Mouse (Mus musculus) CH12F3 (cell line): ENCODE results near the gene Gm815.

ENCODE experiments used
- in situ Hi-C: fragments of 300-500 bp; cut with MboI; formaldehyde crosslinking; loops from 2 replicates; pipeline ENCODE4 v1.14.3; 2020; ENCODE audit warnings: low sequenced_read_pairs

Gm815 gene

DNA sequence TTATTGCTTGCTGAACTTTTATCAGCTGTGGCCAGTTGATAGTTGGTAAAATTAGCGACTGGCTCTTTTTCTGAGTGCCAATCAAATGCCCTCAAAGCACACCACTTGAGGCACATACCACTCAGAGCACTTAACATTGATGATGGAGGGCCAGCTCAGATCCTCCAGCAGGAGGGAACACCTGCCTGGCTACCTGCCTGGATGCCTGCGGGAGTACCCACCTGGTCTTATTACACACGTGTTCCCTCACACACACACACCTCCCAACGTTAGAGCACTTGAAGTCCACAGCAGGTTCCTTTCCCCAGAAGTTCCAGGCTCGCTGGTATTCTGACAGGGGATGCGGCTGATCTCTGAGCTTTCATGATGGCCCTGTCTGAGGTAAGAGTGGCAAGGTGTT is at the start of gene Gm815:
Gm815 (plus strand) TSS at position 266 of the 400 bp plus-strand sequence.
- in situ Hi-C loops: no loop called here

DNA sequence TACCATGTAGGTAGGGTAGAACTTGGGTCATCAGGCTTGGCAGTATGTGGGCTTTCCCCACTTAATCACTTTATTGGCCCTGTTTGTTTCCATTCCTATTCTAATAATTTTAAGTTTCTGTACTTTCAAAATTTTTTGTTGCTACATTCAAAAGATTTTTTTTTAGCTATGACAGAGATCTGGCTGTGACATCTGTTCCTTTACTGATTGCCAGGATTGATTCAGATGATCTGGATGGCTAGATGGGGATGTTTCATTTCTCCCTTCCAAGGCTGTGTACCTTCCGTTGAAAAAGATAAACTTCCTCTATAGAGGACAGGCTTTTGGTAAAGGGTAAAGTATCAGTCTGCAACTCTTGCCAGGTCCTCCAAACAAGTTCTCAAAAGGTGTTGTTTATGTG is 48.1 kb upstream of the Gm815 start:
- in situ Hi-C loops: no loop called here

DNA sequence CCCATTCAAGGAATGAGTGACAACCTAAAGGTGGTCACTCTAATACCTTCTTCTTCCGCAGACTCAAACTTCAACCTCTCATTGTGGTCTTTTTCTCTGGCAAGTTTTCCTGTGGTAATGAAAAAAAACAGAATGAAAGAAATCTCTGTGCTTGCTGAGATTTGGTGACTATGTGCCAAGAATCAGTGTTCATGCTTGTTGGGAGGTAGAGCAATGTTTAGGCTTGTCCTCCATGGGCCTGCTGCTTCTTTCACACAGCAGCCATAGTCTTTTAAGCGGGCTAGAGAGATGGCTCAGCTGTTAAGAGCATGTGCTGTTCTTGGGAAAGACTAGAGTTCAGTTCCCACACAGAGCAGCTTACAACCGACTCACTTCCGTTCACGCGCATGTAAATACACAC is 41.8 kb upstream of the Gm815 start:
- in situ Hi-C loops: no loop called here

DNA sequence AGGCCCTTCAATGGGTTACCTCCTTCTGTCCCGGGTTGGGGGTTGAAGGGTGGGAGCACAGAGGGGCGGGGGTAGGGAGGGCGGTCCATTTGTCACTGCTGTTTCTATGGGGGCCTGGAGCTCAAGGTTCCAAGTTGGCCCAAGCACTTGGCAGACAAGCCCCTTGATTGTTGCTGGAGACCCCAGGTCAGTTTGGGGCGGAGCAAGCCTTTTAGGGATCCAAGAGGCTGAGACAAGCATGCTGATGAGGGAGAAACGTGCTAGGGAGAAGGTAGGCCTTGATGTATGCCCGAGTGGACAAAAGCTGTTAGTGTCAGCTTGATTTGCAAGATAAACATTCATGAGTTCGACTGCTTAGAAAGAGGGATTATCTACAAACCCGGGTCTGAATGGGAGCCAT is 40.9 kb upstream of the Gm815 start:
- in situ Hi-C loops: no loop called here

DNA sequence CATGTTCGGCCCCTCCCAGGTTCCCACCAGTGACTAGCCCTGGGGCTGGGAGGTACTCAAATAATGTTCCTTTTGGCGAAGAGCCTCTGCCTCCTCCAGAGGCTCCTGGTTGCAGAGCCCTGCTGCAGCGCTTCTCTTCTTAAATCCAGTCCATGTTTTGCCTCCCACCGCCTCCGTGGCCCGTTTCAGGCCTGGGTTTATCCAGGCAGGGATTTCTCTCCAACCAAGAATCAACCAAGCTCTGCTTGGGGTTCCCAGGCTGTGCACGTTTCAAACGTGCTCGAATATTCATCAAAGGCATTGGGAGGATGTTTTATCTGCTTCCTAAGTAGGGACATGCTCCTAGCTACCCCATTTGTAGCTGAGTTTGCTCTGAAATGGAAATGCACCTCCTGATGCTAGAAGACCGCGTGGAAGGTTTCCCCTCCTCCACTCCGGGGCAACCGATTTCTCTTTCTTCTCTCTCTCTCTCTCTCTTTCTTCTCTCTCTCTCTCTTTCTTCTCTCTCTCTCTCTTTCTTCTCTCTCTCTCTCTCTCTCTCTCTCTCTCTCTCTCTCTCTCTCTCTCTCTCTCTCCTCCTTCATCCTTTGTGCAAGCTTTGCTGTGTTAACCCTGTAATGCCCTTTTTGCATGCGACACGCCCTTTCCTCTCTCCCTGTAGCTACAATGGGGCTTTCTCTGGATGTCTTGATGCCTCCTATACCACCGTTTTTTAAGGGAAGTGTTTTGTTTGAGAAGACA is 40.2 kb upstream of the Gm815 start:
- in situ Hi-C loops: no loop called here

DNA sequence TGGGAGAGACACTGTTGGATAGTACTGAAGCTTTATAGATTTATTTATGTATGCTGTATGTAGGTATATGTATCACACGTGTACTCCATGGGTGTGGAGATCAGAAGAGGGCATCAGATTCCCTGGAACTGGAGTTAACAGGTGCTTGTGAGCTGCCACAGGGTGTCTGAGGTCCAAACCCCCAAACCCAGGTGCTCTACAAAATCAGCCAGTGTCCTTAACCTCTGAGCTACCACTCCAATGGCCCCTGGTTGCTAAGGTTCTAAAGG is 39.7 kb upstream of the Gm815 start:
- in situ Hi-C loops: no loop called here

DNA sequence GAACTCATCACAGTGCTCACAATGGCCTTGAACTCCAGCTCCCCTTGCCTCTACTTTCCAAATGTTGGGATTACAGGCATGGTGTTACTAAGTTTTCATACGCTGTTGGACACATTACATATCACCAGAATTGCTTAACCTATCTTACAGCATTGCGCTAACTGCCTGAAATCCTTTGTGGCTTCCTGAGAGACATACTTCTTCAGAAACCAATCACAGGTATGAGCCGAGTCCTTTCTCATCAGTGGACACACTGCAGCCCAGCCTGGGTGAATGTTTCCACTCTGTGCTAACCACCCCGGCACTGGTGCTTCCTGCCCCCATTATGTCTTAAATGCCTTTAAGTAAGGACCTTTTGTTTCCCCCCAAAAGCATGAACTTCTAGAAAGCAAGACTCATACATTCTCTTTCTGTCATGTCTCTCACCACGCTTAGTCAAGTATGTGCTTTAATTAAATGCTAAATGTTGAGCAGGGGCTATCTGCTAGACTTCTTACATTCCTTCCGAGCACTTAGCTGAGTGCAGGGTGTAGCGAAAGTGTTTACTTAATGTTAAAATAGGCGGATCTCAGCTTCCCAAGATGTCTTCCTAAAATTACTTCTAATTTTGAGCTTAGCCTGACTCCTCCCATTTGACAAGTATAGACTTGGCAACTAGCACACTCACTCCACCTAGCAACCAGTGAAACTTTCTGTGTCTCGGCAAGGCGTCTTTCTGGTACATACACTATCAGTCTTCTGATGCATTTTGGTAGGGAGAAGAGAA is 34.5 kb upstream of the Gm815 start:
- in situ Hi-C loops: no loop called here

DNA sequence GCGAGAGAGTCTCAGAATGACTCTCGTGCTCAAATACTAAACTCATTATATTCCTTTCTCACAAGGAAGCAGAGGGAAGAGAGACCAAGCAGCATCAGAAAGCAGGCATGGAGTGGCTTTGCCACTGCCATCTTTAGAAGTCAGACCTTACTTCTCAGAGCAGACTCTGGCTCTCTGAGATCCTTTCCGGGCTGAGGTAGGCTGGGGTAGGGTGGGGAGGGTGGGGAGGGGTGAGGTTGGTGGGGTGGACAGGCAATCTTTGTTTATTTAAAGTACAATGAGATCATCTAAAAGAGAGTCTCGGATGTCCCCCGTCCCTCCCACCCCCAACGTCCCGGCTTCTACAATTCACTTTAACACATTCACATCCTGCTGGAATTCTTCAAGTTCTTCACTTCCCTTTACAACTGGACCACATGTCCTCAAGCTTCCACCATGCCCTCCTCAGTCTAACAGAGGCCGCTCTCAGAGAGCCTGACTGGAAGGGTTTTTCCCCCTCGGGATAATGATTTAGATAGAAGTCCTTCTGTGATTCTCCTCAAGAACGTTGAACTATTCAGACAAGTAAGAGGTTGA is 33.3 kb upstream of the Gm815 start:
- in situ Hi-C loops: no loop called here

DNA sequence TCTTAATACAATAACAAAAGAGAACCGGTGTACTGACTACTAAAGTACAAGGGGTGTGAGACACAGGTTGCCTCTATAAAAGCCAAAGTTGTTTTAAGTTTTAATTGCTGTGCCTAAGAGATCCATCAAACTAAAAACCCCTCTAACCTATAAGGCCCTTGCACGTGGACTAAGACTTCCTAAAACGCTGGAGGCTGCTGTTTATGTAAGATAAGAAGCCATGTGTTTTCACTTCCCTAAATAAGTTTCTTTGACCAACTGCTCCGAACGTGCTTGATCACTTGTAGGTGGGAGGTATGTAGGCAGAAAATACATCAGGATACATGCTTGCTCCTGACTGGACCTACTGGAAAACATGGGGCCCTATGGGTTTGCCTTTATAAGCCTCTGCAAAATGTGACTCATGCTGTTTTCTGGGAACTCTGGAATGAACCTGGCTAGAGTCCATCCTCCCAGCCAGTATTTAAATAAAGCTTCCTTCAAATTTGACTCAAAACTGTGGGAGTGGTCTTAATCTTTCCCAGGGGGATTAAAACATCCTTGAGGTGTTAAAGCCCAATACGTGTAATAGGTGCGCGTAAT is 31.9 kb upstream of the Gm815 start:
- in situ Hi-C loops: no loop called here

DNA sequence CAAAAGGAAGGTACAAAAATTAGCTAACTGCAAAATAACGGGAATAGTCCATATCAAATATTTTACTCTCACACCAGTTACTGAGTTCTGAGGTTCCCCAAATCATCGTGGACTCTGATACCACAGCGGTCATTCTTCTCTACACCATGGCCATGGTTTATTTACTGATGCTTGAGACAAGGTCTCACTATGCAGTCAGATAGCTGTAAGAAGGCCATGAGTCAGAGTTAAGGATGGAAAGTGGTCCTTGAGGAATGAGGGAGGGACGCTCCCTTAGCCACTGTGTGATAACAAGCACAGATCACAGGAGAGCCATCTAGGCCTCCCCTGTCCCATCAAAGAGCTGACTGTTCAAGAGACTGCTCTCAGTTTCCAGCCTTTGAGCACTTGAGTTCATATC is 31.0 kb upstream of the Gm815 start:
- in situ Hi-C loops: no loop called here

DNA sequence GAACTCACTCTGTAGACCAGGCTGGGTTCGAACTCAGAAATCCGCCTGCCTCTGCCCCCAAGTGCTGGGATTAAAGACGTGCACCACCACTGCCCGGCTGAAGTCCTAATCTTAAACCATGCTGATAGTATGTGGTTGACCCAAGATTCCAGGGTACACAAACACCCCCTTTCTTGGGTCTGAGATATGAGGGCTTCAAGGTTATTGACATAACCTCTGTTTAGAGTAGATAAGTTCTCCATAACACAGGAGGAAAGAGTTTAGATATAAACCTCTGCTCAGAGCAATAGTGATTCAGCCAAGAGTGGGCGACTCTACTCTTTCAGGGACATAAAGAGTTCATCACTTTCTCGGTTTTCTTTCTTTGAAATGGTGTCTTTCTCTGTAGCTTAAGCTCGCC is 30.5 kb upstream of the Gm815 start:
- in situ Hi-C loops: no loop called here

DNA sequence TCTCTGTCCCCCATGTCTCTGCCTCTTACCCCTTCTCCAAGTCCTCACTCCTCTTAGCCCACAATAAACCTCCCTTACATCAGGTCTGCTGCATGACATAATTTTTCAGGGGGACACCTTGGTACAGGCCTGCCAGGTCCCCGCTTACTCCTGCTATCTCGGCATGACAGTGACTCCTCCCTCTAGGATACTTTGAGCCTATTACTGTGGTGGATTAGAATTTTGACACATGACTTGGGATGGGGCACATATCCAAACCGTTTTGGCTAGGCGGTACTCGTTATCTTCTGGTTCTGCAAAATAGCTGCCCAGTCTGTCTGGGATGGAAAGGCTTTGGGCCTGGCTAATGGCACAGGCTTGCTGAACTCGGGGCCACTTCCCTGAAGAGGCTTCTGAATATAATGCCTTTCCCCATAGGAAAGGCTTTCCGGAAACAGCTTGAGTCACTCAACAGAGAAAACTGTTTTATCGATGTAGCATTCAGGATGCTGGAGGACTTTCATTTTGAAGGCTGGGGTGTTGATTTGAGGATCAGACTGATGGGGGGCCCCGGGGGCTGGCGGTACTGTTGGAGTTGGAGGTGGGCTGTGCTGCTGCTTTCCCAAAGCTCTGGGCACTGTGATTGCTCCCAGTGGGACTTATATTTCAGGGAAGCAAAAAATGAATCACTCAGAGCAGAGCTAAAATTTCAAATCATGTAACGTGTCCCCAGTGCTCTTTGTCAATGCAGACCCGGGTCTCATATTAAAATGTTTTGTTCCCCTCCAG is 27.1 kb upstream of the Gm815 start:
- in situ Hi-C loops: no loop called here

DNA sequence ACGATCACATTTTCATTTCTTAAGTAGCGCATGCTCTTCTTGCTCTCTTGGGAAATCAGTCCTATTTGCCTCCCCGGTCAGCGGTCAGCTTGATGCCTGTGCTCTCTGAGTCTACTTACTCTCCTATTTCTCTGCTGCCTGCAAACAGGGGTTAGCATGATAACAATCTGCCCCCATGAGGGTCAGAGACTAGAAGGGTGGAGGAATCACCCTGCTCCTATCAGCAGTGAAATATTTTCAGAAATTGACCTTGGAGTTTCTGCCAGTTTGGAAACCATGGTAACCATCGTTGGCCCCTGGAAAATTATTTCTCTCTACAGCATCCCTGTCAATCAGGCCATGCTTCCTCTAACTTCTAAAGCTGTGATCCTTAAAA is 26.5 kb upstream of the Gm815 start:
- in situ Hi-C loops: no loop called here

DNA sequence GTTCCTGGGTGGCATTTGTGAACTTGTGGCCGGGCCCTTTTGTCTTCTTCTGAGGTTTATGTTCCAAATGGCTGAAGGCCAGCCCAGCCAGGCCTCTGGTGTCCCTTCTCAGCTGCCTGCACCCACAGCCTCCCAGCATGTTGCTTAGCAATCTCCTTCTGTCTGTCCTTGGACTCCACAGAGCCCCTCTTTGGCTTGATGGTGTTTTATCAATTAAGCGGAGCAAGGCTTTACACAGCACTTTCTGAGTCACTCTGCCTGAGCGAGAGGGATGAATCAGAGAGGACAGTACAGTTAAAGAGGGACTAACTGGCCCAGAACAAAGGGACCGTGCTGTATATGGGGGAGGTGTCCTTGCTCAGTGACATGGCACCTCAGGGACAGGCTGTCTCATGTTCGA is 22.0 kb upstream of the Gm815 start:
- in situ Hi-C loops: no loop called here

DNA sequence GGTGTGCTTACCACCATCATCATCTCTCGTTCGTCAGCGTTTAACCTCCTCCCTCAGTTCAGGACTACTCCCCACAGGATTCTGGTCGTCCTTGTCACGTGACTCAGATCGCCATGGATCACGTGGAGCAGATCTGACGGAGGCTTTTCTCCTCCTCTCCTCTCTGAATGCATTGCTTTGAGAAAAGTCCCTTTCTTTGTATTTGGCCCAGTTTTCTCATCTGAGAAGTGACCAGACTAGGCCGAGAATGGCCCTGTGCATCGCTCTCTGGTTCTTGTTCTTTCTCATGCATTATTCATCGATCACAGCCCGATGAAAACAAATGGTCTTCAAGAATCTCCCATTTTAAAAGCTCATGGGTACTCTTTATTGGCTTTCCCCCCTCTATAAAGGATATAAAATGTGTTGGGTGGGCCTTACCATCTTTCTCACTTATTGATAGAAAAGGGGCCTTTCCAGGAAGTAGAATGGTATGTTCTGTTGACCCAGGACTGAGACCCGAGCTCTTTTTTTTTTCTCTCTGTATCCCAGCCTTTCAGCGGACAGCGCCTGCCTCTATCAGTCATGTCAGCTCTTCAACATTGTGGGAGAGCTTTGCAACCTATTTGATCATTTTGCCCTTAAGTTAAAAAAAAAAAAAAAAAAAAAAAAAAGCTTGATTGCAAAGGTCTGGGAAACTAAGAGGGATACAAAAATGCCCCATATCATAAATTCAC is 20.5 kb upstream of the Gm815 start:
- in situ Hi-C loops: no loop called here

DNA sequence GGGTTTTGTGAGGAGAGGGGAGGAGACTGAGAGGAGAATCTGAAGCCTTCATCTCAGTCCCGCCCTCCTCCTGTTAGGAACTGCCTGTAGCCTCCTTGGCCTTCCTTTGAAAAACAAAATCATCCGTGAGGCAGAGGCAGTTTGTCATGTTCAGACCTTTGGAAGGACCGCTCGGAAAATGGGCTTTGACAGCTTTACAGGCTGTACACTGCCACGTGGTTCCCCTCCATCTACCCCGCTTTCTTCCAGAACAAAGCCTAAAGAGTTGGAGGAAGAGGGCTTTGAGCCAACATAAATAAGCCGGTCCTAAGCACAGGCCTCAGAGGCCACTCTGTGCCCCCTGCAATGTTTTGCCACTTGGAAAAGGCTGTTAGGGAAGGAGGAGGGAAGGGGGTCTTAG is 19.9 kb upstream of the Gm815 start:
- in situ Hi-C loops: no loop called here

DNA sequence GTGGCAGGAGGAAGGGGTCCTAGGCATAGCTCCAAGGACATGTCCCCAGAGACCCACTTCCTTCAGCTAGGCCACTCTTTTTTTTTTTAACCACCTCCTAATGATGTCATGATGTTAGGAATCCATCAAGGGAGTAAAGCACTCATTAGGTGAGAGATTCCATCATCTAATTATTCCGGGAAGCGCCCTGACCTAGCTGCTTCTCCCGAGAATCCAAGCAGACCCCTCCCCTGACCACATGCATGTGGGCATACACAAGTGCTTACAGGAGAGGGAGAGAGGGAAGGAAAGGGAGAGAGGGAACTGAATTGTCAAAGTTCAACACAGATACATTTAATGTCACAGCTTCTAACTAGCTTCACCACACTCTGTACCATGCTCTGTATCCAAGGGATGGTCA is 16.1 kb upstream of the Gm815 start:
- in situ Hi-C loops: no loop called here

DNA sequence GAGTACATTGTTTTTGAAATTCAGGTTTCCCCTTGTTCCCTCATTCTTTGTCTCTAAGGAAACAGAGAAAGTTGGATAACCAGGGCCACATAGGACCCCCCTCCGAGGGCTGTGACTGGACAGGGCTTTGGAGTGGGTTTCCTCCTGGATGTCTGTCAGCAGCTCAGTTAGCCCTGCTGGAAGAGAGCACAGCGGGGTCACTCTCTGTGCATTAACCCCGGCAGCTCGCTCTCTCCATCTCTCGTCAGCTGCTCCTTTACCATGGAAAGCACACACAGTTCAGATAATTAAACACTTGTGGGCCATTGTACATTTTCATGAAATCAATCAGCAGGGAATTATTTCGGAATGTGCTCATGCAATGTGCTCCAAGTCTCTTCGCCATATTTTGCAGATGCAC is 15.4 kb upstream of the Gm815 start:
- in situ Hi-C loops: no loop called here

DNA sequence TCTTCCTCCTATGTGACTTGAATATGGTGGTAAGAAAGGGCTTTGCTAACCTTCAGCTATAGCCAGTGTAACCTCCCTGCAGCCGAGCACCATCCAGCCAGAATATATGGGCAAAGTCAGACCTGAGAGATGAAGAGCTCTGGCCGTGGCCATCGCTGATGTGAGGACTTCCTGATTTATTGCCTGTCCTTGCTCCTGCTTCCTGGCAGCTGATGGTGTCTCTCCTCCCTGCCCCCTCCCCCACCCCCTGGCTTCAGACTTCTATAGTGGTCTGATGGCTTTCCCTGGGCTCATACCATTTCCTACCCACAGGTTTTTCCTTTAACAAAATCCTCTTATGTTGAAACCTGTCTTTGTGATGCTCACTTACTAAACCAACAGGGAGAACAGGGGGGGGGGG is 14.6 kb upstream of the Gm815 start:
- in situ Hi-C loops: no loop called here

DNA sequence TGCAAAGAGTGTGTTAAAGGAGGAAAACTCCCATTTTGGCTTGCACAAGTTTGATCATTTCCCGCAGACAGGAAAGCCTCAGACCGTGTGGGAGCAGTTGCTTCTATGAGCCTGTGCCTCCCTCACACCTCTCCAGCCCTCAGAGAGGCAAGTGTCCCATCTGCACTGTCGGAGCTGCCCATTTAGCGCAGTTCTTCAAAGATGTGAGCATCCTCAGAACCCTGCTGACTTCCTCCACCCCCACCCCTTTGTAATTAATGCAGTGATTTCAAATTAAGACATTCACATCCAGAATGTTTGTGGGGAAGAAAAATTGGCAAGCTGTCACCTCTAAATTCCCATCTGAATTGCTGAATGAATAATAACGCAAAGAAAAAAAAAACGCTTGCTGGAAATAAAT is 12.8 kb upstream of the Gm815 start:
- in situ Hi-C loops: no loop called here

DNA sequence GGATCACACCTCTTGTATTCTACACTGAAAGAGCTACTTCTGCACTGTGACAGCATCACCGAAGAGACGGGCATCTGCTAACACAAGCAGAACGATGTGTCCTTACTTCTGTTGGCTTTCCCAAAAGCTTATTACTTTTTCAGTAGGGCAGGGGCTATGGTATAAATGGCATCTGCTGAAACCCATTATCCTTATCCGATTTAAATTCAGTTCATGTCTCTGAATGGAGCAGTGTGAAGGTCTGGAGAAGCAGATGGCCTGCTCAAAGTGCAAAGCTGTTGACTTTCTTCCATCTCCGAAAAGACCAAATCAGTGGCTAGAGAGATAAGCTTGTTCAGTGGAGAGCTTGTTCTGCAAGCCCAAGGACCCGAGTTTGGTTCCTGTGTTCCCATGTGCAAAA is 10.1 kb upstream of the Gm815 start:
- in situ Hi-C loops: no loop called here
